Mouse (Mus musculus) lung, embryonic 14.5 days (tissue): ENCODE measurements around the gene Col7a1. TPM values are rescaled to one million over a fixed set of nuclear protein-coding genes. Genes with fewer than 3 reads are reported as not detected.

Experiments
- ATAC-seq: fragments of 200-750 bp; cut with Nextera tagmentation; 2 replicates; pipeline ENCODE4 v1.8.0; 2017; ENCODE audit warnings: mild to moderate bottlenecking, moderate TSS enrichment, moderate library complexity; ENCODE audit not compliant: insufficient read depth
- DNase-seq: peaks from one replicate; pipeline ENCODE4 v3.0.0-alpha.2; 2015
- H3K27ac ChIP-seq: fragments of 300-500 bp; sonication (generic); 2 replicates; pipeline ENCODE4 v1.5.1; 2014; ENCODE audit warnings: low read depth, mild to moderate bottlenecking, moderate library complexity
- H3K27me3 ChIP-seq: fragments of 300-500 bp; sonication (generic); 2 replicates; pipeline ENCODE4 v1.6.1; 2014; ENCODE audit warnings: low read length, control low read depth; ENCODE audit not compliant: insufficient read depth
- H3K36me3 ChIP-seq: fragments of 300-500 bp; sonication (generic); 2 replicates; pipeline ENCODE4 v1.6.1; 2014; ENCODE audit warnings: control low read depth; ENCODE audit not compliant: insufficient read depth
- H3K4me1 ChIP-seq: fragments of 300-500 bp; sonication (generic); 2 replicates; pipeline ENCODE4 v1.6.1; 2014; ENCODE audit warnings: antibody characterized with exemption, control low read depth; ENCODE audit not compliant: insufficient read depth
- H3K4me2 ChIP-seq: fragments of 300-500 bp; sonication (generic); 2 replicates; pipeline ENCODE4 v1.6.1; 2014; ENCODE audit warnings: mild to moderate bottlenecking
- H3K4me3 ChIP-seq: fragments of 300-500 bp; sonication (generic); 2 replicates; pipeline ENCODE4 v1.5.1; 2014; ENCODE audit warnings: low read depth, low read length
- H3K9ac ChIP-seq: fragments of 300-500 bp; sonication (generic); 2 replicates; pipeline ENCODE4 v1.6.1; 2014
- H3K9me3 ChIP-seq: fragments of 300-500 bp; sonication (generic); 2 replicates; pipeline ENCODE4 v1.6.1; 2016; ENCODE audit warnings: low read depth, low read length, control low read depth
- CTCF ChIP-seq: IDR thresholded peaks from 2 replicates; pipeline ENCODE4 v1.5.1; 2016; ENCODE audit warnings: antibody characterized with exemption, low read depth
- WGBS: fragments of 180-500 bp; shearing (Covaris S2); extraction: QIAGEN DNeasy Blood & Tissue Kit; methylation state at CpG from one replicate; pipeline ENCODE4 v1.1.7; 2014; 5-methylcytosine and 5-hydroxymethylcytosine counted together
- microRNA counts: library from miRNA; unstranded; fragments of <30 nt; microRNA quantifications from one replicate; lab custom pipeline; 2016
- microRNA-seq: library from miRNA; unstranded; fragments of <30 nt; microRNA quantifications from one replicate; pipeline ENCODE4, GENCODE M21; 2016; ENCODE audit warnings: borderline number of aligned reads
- polyA plus RNA-seq: library from polyadenylated mRNA; unstranded; fragments of >200 nt; fragmentation: Nextera tagmentation; extraction: Ambion mirVana; gene quantifications from 2 replicates; pipeline ENCODE4 v1.2.1, GENCODE M21; 2014

The Col7a1 gene
- polyA plus RNA-seq, 1 experiment from 2014 or later, result 1.7 TPM

DNA sequence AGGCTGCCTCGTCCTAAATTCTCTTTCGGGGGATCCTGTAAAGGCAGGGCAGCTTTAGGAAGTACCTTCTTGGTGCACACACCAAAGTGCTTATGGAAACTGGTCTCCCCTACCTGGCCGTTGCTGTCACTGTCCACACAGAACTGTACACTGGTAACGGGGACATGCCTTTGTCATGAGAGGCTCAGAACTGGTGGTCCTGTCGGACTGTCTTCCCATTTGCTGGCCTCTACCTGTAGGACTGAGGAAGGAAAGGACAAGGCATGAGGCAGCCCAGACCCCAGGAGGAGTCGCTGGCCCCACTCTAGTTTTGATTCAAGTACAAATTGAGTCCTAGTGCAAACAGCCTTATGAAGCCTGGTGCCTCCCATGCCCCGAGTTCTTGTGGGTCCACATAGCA, 77.6 kb downstream of the Col7a1 start:
- H3K9me3 ChIP-seq, result no peaks in the 10 kb centered on the region
- H3K9ac ChIP-seq, result no peak overlapping the region
- 87% methylated on average over 7 of the region's 7 CpGs for WGBS
- ATAC-seq (no peak), DNase-seq (no peak)
- no peak overlapping the region for H3K4me2 ChIP-seq
- H3K36me3 ChIP-seq, result no peaks in the 10 kb centered on the region
- H3K27me3 ChIP-seq, result no peaks in the 10 kb centered on the region
- H3K27ac ChIP-seq, result no peak overlapping the region
- no peaks in the 10 kb centered on the region for H3K4me1 ChIP-seq
- no peak overlapping the region for H3K4me3 ChIP-seq
- TF ChIP-seq CTCF, result no peak

GRCm38 (mm10) chr9:109031686-109032085, 78.3 kb downstream of the Col7a1 start:
- Histone ChIP-seq H3K9me3 (no peaks in the 10 kb centered on the region), H3K4me1 (no peaks in the 10 kb centered on the region), H3K27me3 (no peaks in the 10 kb centered on the region), H3K4me2 (no peak overlapping the region), H3K4me3 (no peak overlapping the region), H3K36me3 (no peaks in the 10 kb centered on the region), H3K9ac (no peak overlapping the region), H3K27ac (no peak overlapping the region)
- DNase-seq, result no peak
- ATAC-seq, result no peak
- TF ChIP-seq CTCF, result no peak
- 67% methylated on average over 8 of the region's 8 CpGs for WGBS

DNA sequence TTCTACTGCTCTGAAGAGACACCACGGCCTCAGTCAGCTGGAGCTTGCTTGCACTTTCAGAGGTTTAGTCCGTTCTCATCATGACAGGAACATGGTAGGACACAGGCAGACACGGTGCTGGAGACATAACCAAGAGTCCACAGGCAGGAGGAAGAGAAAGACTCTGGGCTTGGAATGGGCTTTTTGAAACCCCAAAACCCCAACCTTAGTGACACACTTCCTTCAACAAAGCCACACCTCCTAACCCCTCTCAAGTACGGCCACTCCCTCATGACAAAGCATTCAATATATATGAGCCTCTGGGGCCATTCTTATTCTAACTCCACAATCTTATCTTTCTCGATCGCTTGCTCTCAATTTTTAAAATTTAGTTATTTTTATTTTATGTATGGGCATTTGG, 79.0 kb downstream of the Col7a1 start:
- ATAC-seq, result no peak
- H3K4me2 ChIP-seq, result no peak overlapping the region
- H3K9ac ChIP-seq, result no peak overlapping the region
- no peaks in the 10 kb centered on the region for H3K4me1 ChIP-seq
- WGBS, result 71% methylated on average over 6 of the region's 6 CpGs
- H3K4me3 ChIP-seq, result no peak overlapping the region
- TF ChIP-seq CTCF, result no peak
- DNase-seq, result no peak
- no peaks in the 10 kb centered on the region for H3K36me3 ChIP-seq
- no peaks in the 10 kb centered on the region for H3K27me3 ChIP-seq
- no peak overlapping the region for H3K27ac ChIP-seq
- H3K9me3 ChIP-seq, result no peaks in the 10 kb centered on the region

MicroRNA genes within 50 kb of the gene (microRNA counts, 519-probe panel; counts per million panel counts)
- microRNA mmu-miR-711 (lab: Ali Mortazavi, UCI), result 30.5 counts per million

Small RNA genes lying within 50 kb of the gene (microRNA-seq; reads per million reads assigned to microRNA genes)
- gene Mir711, result not detected

Other genes with a start within 250 kb of the Col7a1 start
- gene Ip6k2, start 169.8 kb upstream of the Col7a1 start, polyA plus RNA-seq, result 88.1 and 90.4 TPM in 2 replicates
- gene Nckipsd, start 145.2 kb upstream of the Col7a1 start, polyA plus RNA-seq, result 11.3 and 14.4 TPM in 2 replicates
- gene Celsr3, start 127.3 kb upstream of the Col7a1 start, polyA plus RNA-seq, result 0.14 and 0.17 TPM in 2 replicates
- 10.7 and 12.0 TPM in 2 replicates for gene Slc26a6, start 100.3 kb upstream of the Col7a1 start, polyA plus RNA-seq
- not detected in 2 replicates for gene Tmem89, start 39.0 kb upstream of the Col7a1 start, polyA plus RNA-seq
- 446 and 454 TPM in 2 replicates for gene Uqcrc1, start 17.0 kb upstream of the Col7a1 start, polyA plus RNA-seq
- gene Ucn2, start 32.4 kb downstream of the Col7a1 start, polyA plus RNA-seq, result not detected in 2 replicates
- 7.6 and 9.7 TPM in 2 replicates for gene Pfkfb4, start 38.2 kb downstream of the Col7a1 start, polyA plus RNA-seq
- gene Shisa5, start 85.0 kb downstream of the Col7a1 start, polyA plus RNA-seq, result 56.6 and 61.0 TPM in 2 replicates
- gene Trex1, start 106.1 kb downstream of the Col7a1 start, polyA plus RNA-seq, result 10.6 and 11.6 TPM in 2 replicates
- gene Atrip, start 120.5 kb downstream of the Col7a1 start, polyA plus RNA-seq, result 24.5 and 27.6 TPM in 2 replicates
- 9.3 and 10.6 TPM in 2 replicates for gene Ccdc51, start 128.9 kb downstream of the Col7a1 start, polyA plus RNA-seq
- 599 and 638 TPM in 2 replicates for gene Tma7, start 129.0 kb downstream of the Col7a1 start, polyA plus RNA-seq
- 16.1 and 18.4 TPM in 2 replicates for gene Plxnb1, start 141.8 kb downstream of the Col7a1 start, polyA plus RNA-seq
- not detected in 2 replicates for gene Fbxw21, start 208.5 kb downstream of the Col7a1 start, polyA plus RNA-seq
- not detected in 2 replicates for gene Fbxw13, start 242.4 kb downstream of the Col7a1 start, polyA plus RNA-seq